Mouse (Mus musculus) 3134 (cell line): Measurements from ENCODE around the gene 1300017J02Rik.

ENCODE experiments used
- DNase-seq: peaks from one replicate; pipeline ENCODE4 v3.0.0-alpha.2; 2011; ENCODE audit warnings: low spot score; ENCODE audit not compliant: insufficient read length; ENCODE audit errors: extremely low read depth

The 1300017J02Rik gene

GRCm38 (mm10) chr9:103274819-103275218, 30.1 kb downstream of the 1300017J02Rik start:
- DNase-seq, result no peak

GRCm38 (mm10) chr9:103271104-103271503, 33.8 kb downstream of the 1300017J02Rik start:
- no peak for DNase-seq

GRCm38 (mm10) chr9:103265778-103266177, 39.1 kb downstream of the 1300017J02Rik start:
- DNase-seq, result no peak

- peak; percentile 21 for DNase-seq
Observed at GRCm38 (mm10) chr9:103252906-103253305, 52.0 kb downstream of the 1300017J02Rik start.

GRCm38 (mm10) chr9:103248618-103249017, 56.3 kb downstream of the 1300017J02Rik start:
- no peak for DNase-seq

- no peak for DNase-seq
Observed at GRCm38 (mm10) chr9:103246526-103247168, 58.2 kb downstream of the 1300017J02Rik start.

- no peak for DNase-seq
Observed at GRCm38 (mm10) chr9:103243640-103244039, 61.2 kb downstream of the 1300017J02Rik start.

GRCm38 (mm10) chr9:103241206-103241605, 63.7 kb downstream of the 1300017J02Rik start:
- DNase-seq, result no peak

- no peak for DNase-seq
Observed at GRCm38 (mm10) chr9:103239471-103239870, 65.4 kb downstream of the 1300017J02Rik start.

GRCm38 (mm10) chr9:103234565-103235165, 70.2 kb downstream of the 1300017J02Rik start:
- no peak for DNase-seq

- no peak for DNase-seq
Observed at GRCm38 (mm10) chr9:103234059-103234458, 70.8 kb downstream of the 1300017J02Rik start.

- DNase-seq, result no peak
Observed at GRCm38 (mm10) chr9:103233006-103233395, 71.9 kb downstream of the 1300017J02Rik start.

- DNase-seq, result no peak
Observed at GRCm38 (mm10) chr9:103232232-103233005, 72.5 kb downstream of the 1300017J02Rik start.

GRCm38 (mm10) chr9:103230151-103230951, 74.5 kb downstream of the 1300017J02Rik start, which contains the start of the genes Gm20425 and Trf:
TSS of gene Gm20425 (minus strand) at chr9:103230307.
TSS of gene Trf (minus strand) at chr9:103230444.
- no peak for DNase-seq

GRCm38 (mm10) chr9:103229037-103229867, 75.6 kb downstream of the 1300017J02Rik start:
- DNase-seq, result no peak

GRCm38 (mm10) chr9:103228370-103229003, 76.4 kb downstream of the 1300017J02Rik start:
- no peak for DNase-seq

GRCm38 (mm10) chr9:103227760-103228159, 77.1 kb downstream of the 1300017J02Rik start:
- DNase-seq, result no peak

- DNase-seq, result no peak
Observed at GRCm38 (mm10) chr9:103226806-103227205, 78.1 kb downstream of the 1300017J02Rik start.

GRCm38 (mm10) chr9:103225464-103225863, 79.4 kb downstream of the 1300017J02Rik start:
- no peak for DNase-seq
